Mouse (Mus musculus) cerebellum, adult (tissue): Measurements from ENCODE around the gene Mrpl9.

Experiments used
- ATAC-seq: cut with Nextera tagmentation; 2 replicates; pipeline ENCODE4 v1.9.2; 2017; ENCODE audit warnings: mild to moderate bottlenecking, moderate library complexity, mixed read lengths; ENCODE audit not compliant: insufficient number of reproducible peaks, low FRiP score, low TSS enrichment

The Mrpl9 gene

DNA sequence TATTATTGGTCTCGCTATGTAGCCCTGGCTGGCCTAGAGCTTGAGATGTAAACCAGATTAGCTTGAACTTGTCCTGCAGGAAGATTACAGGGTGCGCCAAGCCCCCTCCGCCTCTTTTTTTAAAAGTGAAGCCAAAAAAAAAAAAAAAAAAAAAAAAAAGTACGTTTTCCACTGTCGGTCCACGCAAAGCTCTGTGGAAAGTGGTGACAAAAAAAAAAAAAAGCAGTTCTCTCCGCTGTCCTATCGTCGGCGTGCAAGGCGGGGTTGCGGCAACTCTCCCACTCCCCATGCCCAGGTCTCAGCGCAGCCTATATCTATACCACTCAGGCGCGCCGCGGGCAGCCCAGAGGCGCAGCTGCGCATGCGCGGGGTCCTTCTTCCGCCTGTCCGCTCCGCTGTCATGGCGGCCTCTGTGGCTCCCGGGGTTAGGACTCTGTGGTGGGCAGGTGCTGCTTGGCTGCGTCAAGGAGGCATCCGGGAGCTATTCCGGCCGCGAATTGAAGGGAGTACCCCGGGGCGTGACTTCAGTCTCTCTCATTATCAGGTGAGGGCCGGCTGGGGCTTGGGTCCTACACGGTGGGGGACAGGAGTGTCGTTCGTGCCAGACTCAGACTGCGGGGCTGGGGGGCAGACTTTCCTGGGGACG, at the start of gene Mrpl9:
TSS of gene Mrpl9 (plus strand) at position 368 of the 646 bp plus-strand sequence.
- peak; percentile 96 for ATAC-seq

DNA sequence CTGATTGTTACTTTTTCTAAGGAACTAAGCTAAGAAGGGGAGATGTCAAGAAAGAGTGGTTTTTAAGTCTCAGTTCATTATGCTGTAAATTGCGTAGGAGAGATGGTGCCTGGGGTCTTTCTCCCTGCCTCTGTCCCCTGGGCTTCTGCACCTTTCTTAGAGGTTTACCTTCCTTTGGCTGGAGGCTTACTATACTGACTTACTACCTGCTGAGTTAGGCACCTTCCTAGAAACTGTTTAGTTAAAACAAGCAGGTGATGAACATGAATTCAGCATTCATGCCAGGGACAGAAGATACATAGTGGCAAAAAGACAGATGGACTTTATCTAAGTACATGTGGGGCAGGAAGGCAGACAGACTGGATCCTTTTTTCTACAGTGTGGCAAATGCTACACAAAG, 46.8 kb upstream of the Mrpl9 start:
- ATAC-seq, result no peak

DNA sequence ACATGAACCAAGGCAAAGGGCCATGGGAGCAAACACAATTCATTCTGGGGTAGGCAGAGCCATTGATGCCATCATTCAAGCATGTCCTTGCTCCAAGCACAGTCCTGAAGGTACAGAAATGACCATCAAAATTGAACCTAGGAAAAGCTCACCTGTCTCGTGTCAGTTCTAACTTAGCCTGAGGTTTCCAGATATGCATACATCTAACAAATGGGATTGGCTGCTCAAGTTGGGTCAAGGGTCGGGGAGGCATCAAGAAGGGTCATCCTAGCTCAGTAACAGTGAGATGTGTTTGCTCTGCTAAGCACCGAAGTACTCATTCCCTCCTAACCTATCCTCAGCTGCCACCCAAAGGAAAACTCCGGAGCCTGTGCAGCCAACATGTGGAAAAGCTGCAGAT, 46.3 kb upstream of the Mrpl9 start:
- ATAC-seq, result no peak

DNA sequence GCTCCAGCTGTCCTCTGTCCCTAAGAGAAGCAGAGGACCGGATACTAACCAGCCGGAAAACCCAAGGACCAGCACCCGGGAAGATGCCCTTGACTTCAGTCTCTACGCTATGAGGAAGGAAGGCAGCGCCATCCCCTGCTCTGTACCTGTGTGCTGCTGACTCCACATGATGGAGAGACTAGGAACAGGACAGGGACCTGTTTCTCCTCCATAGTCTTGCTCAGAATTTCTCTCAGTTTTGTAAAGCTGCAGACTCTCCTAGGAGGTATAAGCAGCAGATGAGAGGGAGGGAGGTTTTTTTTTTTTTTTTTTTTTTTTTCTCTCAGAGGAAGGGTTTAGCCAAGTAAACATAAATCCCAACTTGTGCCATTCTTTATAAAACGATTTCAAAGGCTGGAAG, 44.9 kb upstream of the Mrpl9 start, which contains the start of gene Lingo4:
TSS of gene Lingo4 (plus strand) at position 301 of the 400 bp plus-strand sequence.
- ATAC-seq, result no peak

DNA sequence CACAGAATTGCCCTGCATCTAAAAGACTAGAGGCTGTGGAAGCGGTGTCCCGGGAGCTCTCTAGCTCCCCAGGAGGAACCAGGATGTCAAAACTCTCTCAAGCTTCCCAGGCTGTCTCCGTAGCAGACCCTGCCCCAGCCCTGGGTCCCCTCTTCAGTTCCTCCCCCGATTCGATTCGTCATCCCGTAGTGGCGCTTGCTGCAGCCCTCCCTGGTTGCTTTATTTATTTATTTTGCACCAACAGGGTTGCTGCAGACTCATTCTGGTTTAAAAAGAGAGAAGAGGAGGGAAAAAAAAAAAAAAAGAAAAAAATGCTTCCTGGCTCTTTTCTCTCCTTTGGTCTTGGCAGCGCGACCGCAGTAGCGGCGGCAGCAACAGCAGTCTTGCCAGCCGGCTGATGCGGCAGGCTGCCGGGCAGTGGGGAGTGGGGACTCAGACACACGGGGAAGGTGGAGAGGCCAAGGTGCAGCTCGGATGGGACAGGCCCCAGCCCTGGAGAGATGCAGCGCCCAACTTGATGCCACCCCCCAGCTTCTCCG, 44.1 kb upstream of the Mrpl9 start:
- peak; percentile 61 for ATAC-seq

DNA sequence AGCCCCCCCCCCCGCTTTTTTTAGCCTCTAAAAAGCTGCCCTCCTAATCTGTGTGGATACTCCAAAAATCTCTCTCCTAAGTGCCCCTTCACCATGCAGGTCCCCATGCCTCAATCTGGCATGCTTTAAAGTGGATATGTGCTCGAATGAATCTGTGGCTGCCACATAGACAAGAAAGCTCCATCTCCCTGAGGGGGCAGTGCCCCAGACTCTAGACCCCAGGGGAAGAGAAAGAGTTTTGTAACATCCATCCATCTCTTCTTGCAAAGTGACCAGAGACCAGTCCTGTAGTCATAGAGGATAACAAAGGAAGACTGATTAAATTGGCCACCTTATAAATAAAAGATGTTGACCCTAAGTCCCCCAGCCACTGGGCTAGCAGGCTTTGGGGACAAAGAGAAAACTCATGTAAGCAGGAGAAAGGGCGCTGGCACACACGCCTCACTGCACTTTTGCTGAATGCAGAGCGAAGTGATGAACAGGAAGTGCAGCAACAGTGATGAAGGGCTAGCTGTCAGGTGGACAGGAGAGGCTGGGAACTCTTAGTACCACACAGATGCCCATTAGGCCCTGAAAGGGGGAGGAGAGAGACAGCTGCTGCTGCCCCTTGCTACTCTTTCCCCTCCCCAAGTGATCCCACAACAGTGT, 43.3 kb upstream of the Mrpl9 start:
- no peak for ATAC-seq

DNA sequence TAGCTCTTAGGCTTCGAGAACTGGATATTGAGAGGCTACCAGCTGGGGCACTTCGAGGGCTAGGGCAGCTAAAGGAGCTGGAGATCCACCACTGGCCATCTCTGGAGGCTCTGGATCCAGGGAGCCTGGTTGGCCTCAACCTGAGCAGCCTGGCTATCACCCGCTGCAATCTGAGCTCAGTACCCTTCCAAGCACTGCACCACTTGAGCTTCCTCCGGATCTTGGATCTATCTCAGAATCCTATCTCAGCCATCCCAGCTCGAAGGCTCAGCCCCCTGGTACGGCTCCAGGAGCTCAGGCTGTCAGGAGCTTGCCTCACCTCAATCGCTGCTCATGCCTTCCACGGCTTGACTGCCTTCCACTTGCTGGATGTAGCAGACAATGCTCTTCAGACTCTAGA, 40.7 kb upstream of the Mrpl9 start:
- ATAC-seq, result no peak

DNA sequence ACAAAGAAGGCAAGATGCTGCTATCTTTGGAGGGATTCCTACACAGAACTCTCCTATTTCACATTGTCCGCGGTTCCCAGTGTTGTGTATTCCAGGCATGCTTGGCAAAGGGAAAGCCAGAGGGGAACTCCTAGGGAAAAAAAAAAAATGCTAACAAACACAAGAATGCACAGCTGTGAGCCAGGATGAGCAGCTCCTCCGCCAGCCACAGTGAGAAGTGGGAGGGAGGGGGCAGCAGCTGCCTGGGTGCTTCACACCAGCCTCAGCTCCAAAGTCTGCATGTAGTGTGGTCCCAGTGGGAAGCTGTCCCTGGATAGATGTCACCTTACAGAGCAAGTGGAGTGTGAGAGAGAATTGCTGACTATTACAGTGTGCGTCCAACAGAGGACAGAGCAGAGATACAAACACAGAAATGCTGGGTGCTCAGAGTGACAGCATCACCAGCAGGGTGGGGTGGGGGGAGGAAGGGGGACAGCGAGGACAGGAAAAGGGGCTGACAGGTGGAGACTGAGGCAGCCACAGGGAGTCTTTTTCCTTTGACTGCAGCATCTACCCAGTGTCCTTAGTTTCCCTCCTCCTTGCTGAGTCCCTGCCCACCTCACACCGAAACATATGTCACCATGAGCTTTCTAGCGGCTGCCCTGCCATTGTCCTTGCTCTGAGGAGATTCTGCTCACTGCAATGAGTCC, 38.6 kb upstream of the Mrpl9 start:
- no peak for ATAC-seq

DNA sequence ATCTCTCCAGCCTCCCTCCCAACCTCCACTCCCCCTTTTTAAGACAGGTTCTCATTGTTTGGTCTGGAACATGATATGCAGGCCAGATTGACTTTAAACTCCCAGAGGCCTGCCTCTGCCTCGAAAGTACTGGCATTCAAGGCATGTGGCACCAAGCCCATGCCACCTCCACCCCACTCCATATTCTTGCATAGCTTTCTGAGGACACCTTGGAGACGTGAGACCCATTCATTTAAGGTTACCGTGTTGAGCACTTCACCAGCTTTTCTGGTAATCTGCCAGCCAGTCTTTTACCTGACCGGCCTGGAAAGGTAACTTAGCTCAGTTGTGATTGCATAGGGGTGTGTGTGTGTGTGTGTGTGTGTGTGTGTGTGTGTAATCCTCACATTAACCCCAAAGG, 37.6 kb upstream of the Mrpl9 start:
- no peak for ATAC-seq

DNA sequence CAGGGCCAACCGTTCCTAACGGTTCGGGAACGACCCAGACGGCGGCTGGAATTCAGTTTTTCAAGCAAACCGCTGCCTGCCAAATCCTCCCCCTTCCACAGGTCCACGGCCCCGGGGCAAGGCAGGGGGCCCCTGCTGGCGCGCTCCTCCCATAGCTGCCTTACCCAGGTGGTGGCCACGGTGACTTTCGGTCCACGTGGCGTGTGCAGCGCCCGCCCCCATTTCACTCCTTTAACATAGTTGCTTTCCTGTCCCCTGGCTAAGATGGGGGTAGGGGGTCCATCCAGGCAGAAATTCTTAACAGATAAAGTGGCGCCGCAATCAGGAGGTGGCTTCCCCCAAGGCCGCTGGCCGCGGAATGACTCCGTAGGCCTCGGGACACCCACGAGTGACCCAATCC, 30.6 kb upstream of the Mrpl9 start:
- peak; percentile 46; the same call in 1 of the 2 replicates for ATAC-seq

DNA sequence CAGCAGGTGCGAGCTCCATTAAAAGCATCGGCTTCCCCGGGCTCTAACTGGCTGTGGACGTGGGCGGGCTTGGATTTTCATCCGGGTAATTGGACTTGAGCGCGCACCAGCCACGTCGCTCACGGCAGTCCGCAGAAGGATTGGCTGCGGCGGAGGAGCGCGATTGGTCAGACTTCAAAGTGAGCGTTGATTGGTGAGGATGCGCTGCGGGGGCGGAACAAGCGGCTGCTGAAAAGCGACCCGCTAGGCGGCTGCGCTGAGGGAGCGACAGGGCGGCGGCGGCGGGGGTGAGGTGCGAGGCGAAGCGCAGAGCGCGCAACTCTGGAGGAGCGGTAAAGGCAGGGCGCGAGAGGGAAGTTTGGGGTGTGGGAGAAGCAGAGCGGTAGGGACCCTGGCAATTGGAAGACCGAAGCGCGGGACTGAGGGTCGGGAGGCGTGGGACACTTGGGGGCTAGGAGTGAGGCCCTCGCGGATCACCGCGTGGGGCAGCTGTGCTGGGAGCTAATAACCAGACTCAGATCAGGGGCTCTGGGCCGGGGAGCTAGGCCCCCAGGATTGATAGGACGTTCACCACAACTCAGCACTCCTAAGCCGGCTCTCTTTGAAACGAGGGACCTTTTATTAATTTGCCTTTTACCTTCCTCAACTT, 30.0 kb upstream of the Mrpl9 start, which contains the start of gene Tdrkh:
TSS of gene Tdrkh (plus strand) at position 243 of the 649 bp plus-strand sequence.
- peak; percentile 100 for ATAC-seq

DNA sequence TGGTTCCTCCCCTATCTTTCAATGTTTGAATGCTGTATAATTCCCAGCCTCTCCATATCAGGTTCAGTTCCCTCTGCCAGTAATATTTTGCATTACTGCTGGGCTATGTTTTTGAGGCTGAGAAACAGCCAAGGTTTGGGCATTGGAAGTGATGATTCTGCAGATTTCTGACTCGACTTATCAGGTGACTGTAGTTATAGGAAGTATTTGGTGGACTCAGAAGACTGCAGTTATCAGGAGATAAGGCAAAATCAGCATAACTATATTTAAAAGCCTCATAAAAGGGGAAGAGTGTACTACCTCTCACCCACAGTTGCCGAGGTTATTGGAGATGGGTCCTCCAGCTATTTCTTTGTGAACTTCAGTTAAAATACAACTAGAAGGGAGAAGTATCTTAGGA, 12.1 kb upstream of the Mrpl9 start:
- ATAC-seq, result no peak

DNA sequence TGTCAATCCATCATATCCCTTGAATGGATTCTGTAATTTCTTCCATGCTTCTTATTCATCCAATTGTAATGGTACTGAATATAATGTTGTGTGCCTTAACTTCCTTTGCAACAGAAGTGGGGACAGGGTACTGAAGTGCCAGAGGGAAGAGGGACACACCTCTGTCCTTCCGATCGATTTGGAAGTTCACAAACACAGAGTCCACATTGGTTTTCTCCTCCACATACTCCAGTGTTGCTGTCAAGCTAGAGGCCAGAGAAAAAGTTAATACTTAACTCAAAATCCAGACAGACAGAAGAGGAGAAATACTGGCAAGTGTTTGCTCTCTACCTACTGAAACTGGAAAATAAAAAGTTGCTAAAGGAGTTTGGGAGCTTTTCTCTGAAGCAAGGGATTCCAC, 8.8 kb upstream of the Mrpl9 start:
- ATAC-seq, result no peak

DNA sequence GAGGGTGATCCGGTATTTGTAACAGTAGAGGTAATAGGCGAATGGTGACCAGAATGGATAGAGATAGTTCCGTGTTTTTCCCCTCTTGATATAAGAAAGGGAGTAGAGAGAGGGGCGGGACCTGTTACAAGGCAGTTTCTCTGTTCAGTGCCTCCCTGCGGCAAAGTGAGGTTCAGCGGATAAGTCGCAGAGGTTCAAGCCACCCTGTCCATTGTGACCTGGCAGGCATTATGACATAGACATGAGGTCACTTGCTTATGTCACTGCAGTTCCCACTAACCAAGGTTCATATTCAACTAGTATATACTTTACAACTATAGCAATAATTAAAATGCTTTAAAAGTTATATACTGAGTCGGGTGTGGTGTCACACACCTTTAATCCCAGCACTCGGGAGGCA, 6.7 kb upstream of the Mrpl9 start:
- no peak for ATAC-seq

DNA sequence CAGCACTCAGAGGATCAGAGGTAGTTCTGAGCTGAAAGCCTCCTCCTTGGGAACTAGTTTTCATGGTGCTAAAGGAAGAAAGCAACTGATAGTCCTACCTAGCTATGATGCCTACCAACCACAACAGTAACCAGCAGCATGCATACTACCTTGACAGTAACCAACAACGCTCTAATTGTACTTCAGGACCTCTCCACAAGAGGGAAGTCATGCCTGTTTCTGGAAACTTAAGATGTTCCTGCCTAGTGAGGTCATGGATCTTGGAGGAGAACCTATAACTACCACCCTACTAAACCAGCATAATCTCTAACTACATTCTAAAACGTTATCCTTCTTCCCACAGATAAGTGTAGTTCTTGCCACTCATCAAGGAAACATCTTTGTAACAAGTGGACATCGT, 1.9 kb upstream of the Mrpl9 start:
- ATAC-seq, result no peak

DNA sequence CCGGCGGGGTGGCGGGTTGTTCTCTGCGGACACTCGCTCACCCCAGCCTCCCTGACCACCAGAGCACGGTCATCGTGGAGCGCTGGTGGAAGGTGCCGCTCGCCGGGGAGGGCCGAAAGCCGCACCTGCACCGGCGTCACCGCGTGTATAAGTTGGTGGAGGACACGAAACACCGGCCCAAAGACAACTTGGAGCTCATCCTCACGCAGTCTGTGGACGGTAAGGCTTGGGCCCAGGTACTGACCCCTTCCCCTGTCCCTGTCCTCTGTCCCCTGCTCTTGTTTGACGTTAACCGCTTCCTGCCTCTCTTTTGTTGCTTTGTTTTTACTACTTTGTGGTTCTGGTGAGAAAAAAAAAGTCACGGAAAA, 463 bp downstream of the Mrpl9 start, which contains the start of gene Oaz3:
TSS of gene Oaz3 (minus strand) at position 319 of the 368 bp plus-strand sequence.
- ATAC-seq, result no peak

DNA sequence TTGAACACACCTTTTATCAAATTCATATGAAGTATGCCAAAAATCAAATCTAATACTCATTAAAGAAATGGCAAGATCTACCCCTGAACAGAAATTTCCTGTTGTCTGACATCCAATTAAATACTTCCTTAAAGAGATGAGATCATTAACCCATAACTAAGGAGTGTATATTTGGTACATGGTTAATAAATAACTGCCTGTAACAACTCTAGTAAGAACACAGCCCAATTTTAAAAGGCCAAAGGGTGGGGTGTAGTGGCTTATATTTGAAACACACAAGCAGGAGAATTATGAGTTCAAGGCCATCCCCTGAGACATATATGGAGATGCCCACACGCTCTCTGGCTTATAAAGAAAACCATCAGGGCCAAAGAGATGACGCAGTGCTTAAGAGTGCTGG, 6.3 kb downstream of the Mrpl9 start:
- ATAC-seq, result no peak

DNA sequence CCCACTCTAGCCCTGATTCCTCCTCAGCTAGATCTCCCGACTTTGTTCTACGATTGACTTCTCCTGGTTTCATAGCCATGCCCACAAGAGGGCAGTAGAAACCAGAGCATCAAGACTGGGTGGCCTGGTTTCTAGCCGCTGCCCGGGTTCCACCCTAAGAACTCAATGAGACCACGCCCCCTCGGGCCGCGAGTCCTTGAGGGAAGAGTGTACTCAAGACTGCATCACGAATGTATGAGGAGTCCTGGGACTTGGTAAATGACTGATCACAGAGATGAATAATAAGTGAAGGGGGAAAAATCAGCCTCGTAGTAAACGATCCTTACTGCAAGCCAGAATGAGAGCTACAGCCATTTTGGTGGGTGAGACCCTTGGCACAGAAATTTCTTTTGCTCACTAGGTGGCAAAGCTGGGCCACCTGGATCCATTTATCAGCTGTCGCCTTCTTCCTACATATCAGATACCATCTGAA, 13.4 kb downstream of the Mrpl9 start:
- ATAC-seq, result peak; percentile 91

DNA sequence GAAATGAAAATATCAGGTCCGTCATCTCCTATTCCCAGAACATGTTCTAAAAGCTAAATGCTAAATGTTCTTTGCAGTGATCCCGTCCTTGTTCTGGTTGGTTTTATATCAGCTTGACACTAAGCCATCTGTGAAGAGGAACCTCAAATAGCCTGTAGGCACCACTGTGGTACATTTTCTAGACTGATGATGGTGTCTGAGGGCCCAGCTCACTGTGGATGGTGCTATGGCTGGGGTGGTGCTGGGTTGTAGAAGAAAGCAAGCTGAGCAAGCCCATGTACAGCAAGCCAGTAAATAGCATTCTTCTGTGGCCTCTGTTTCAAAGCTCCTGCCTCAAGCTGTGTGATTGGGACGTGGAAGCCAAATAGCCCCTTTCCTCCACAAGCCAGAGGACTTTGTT, 13.9 kb downstream of the Mrpl9 start:
- ATAC-seq, result no peak

DNA sequence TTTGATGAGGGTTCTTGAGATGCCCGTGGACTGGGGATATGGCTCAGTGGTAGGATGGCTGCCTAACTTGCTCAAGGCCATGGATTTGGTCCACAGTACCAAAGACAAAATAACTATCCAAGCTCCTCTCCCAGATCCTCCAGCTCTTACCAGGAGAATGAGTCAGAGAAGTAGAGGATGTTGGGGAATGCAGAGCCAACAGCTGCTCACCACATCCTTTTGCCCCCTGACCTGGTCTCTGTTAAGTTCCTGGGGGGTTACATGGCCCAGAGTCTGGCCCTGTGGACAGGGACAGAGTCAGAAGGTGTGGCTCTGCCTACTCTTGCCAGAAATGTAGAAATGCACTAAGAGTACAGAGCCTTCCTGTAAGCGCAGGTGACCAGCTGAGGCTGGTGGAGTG, 16.7 kb downstream of the Mrpl9 start:
- ATAC-seq, result no peak
